Mouse (Mus musculus): ENCODE measurements around the gene Dnah12. TPM values are rescaled to one million over a fixed set of nuclear protein-coding genes. Genes with fewer than 3 reads are reported as not detected.
"Not testable (repeated sequence)": the region's sequence is repeated elsewhere in the genome, so short reads cannot be mapped to it uniquely, and the experiment has no call there.

The Dnah12 gene
- total RNA-seq, 2 experiments from 2014 or later: 0.03 to 0.17 TPM

- DNase-seq (ENCODE audit: low spot score in 2 of 2): no peak
Measured at GRCm38 (mm10) chr14:26878756-26879155, 185.7 kb downstream of the Dnah12 start.

GRCm38 (mm10) chr14:26879976-26880375 is 186.9 kb downstream of the Dnah12 start:
- DNase-seq (ENCODE audit: low spot score in 2 of 2): no peak

- DNase-seq (ENCODE audit: low spot score in 2 of 2): no peak
Measured at GRCm38 (mm10) chr14:26881700-26882099, 188.6 kb downstream of the Dnah12 start.

- no peak for DNase-seq (ENCODE audit: low spot score in 2 of 2)
Measured at GRCm38 (mm10) chr14:26887244-26887643, 194.2 kb downstream of the Dnah12 start.

- DNase-seq (ENCODE audit: low spot score in 2 of 2): no peak
Measured at GRCm38 (mm10) chr14:26890777-26891176, 197.7 kb downstream of the Dnah12 start.

GRCm38 (mm10) chr14:26894392-26894791 is 201.3 kb downstream of the Dnah12 start, which contains the start of gene Asb14:
Gene Asb14 (plus strand): TSS chr14:26894557.
- no peak for DNase-seq (ENCODE audit: low spot score in 2 of 2)

GRCm38 (mm10) chr14:26899490-26899889 is 206.4 kb downstream of the Dnah12 start:
- no peak for DNase-seq (ENCODE audit: low spot score in 2 of 2)

- no peak for DNase-seq (ENCODE audit: low spot score in 2 of 2)
Measured at GRCm38 (mm10) chr14:26900893-26901292, 207.8 kb downstream of the Dnah12 start.

- DNase-seq (ENCODE audit: low spot score in 2 of 2): no peak
Measured at GRCm38 (mm10) chr14:26907401-26907800, 214.3 kb downstream of the Dnah12 start.

- not testable (repeated sequence) for DNase-seq (ENCODE audit: low spot score in 2 of 2)
Measured at GRCm38 (mm10) chr14:26910461-26910860, 217.4 kb downstream of the Dnah12 start.

- DNase-seq (ENCODE audit: low spot score in 2 of 2): no peak
Measured at GRCm38 (mm10) chr14:26911201-26911600, 218.1 kb downstream of the Dnah12 start.

GRCm38 (mm10) chr14:26911826-26912225 is 218.8 kb downstream of the Dnah12 start:
- no peak for DNase-seq (ENCODE audit: low spot score in 2 of 2)

GRCm38 (mm10) chr14:26913681-26914268 is 220.7 kb downstream of the Dnah12 start:
- DNase-seq (ENCODE audit: low spot score in 2 of 2): no peak

GRCm38 (mm10) chr14:26919310-26919709 is 226.2 kb downstream of the Dnah12 start:
- DNase-seq (ENCODE audit: low spot score in 2 of 2): no peak

- no peak for DNase-seq (ENCODE audit: low spot score in 2 of 2)
Measured at GRCm38 (mm10) chr14:26923702-26924421, 230.8 kb downstream of the Dnah12 start.

- DNase-seq (ENCODE audit: low spot score in 2 of 2): no peak
Measured at GRCm38 (mm10) chr14:26934891-26935290, 241.8 kb downstream of the Dnah12 start.

GRCm38 (mm10) chr14:26935558-26935957 is 242.5 kb downstream of the Dnah12 start:
- no peak for DNase-seq (ENCODE audit: low spot score in 2 of 2)

Small RNA genes lying within 50 kb of the gene (microRNA-seq; reads per million reads assigned to microRNA genes)
- gene Mir7672 (ENCODE audit: borderline number of aligned reads in 2 of 2): 0 reads per million in 2 experiments

Other genes starting within 250 kb of the Dnah12 start
- gene Slmap, start 158.3 kb upstream of the Dnah12 start, total RNA-seq (2021): 10 to 100 TPM; 81.3 to 88.8 TPM
- 10 to 100 TPM; 27.5 to 33.1 TPM for gene Dennd6a, start 119.4 kb upstream of the Dnah12 start, total RNA-seq (2021)
- 100 to 1,000 TPM; 200 to 211 TPM for gene Arf4, start 55.2 kb upstream of the Dnah12 start, total RNA-seq (2021)
- 10 to 100 TPM; 11.9 TPM for gene Pde12, start 23.4 kb upstream of the Dnah12 start, total RNA-seq (2021)
- not detected for gene Asb14, start 201.3 kb downstream of the Dnah12 start, total RNA-seq (2021)

Measured in adrenal gland, adult 18-20 months (tissue).